Mouse (Mus musculus): ENCODE measurements at regions not wholly inside any gene's neighbourhood (a gene's known extent, or its start where the extent isn't known, plus 50 kb on each side); places are given as distances from the start of the nearest gene placed in this dataset.

- TF ChIP-seq CTCF (IDR thresholded peaks at IDR 0.05; ENCODE audit: extremely low read depth, insufficient read depth, insufficient read length, insufficient replicate concordance) (no peak), POLR2A (IDR thresholded peaks at IDR 0.05; ENCODE audit: low read depth, low read length) (no peak)
Observed at GRCm38 (mm10) chr5:133482291-133483086, 617.0 kb upstream of the Castor2 start.
